Mouse (Mus musculus) NIH3T3 (cell line): ENCODE data around the gene Mrps10.
A peak's percentile ranks its signal among the peaks of the same experiment; 100 is the strongest.

Experiments
- DNase-seq: peaks from one replicate; pipeline ENCODE4 v3.0.0-alpha.2; 2012; ENCODE audit warnings: low read depth

The Mrps10 gene

GRCm38 (mm10) chr17:47368401-47369086 lies at the start of gene Mrps10:
Gene Mrps10 (plus strand): TSS chr17:47368887.
- peak; percentile 94 for DNase-seq

GRCm38 (mm10) chr17:47318972-47319625 lies 49.6 kb upstream of the Mrps10 start:
- DNase-seq: no peak

- DNase-seq: no peak
Measured at GRCm38 (mm10) chr17:47319761-47320160, 48.9 kb upstream of the Mrps10 start.

- no peak for DNase-seq
Measured at GRCm38 (mm10) chr17:47322128-47322990, 46.3 kb upstream of the Mrps10 start.

- DNase-seq: no peak
Measured at GRCm38 (mm10) chr17:47322991-47323295, 45.7 kb upstream of the Mrps10 start.

- no peak for DNase-seq
Measured at GRCm38 (mm10) chr17:47327559-47327958, 41.1 kb upstream of the Mrps10 start.

- DNase-seq: no peak
Measured at GRCm38 (mm10) chr17:47327969-47328368, 40.7 kb upstream of the Mrps10 start.

GRCm38 (mm10) chr17:47328552-47329343 lies 39.9 kb upstream of the Mrps10 start:
- DNase-seq: no peak

- DNase-seq: no peak
Measured at GRCm38 (mm10) chr17:47330616-47331015, 38.1 kb upstream of the Mrps10 start.

GRCm38 (mm10) chr17:47332001-47332611 lies 36.6 kb upstream of the Mrps10 start:
- peak; percentile 50 for DNase-seq

GRCm38 (mm10) chr17:47332664-47333063 lies 36.0 kb upstream of the Mrps10 start:
- peak; percentile 43 for DNase-seq

GRCm38 (mm10) chr17:47333409-47333808 lies 35.3 kb upstream of the Mrps10 start:
- DNase-seq: no peak

- DNase-seq: no peak
Measured at GRCm38 (mm10) chr17:47343121-47343520, 25.6 kb upstream of the Mrps10 start.

- no peak for DNase-seq
Measured at GRCm38 (mm10) chr17:47349721-47350319, 18.9 kb upstream of the Mrps10 start.

- DNase-seq: peak; percentile 75
Measured at GRCm38 (mm10) chr17:47359964-47360363, 8.7 kb upstream of the Mrps10 start.

GRCm38 (mm10) chr17:47361343-47361742 lies 7.3 kb upstream of the Mrps10 start:
- no peak for DNase-seq

GRCm38 (mm10) chr17:47369087-47369443 lies 378 bp downstream of the Mrps10 start:
- peak; percentile 73 for DNase-seq

GRCm38 (mm10) chr17:47371451-47371850 lies 2.8 kb downstream of the Mrps10 start:
- DNase-seq: peak; percentile 89

- DNase-seq: peak; percentile 77
Measured at GRCm38 (mm10) chr17:47373991-47374390, 5.3 kb downstream of the Mrps10 start.

- no peak for DNase-seq
Measured at GRCm38 (mm10) chr17:47376779-47377280, 8.1 kb downstream of the Mrps10 start.

- no peak for DNase-seq
Measured at GRCm38 (mm10) chr17:47378133-47378532, 9.4 kb downstream of the Mrps10 start.
